Mouse (Mus musculus) left cerebral cortex, adult 6 months (tissue): Measurements from ENCODE around the gene Exosc3. TPM values are rescaled to one million over a fixed set of nuclear protein-coding genes. Genes with fewer than 3 reads are reported as not detected.

Experiments used
- long read RNA-seq, 2 experiments: library from polyadenylated mRNA; unstranded; transcript quantifications; one replicate each; pipeline ENCODE4 v2.0.0; 2019 to 2020
- polyA plus RNA-seq: library from polyadenylated mRNA; unstranded; fragments of <200 nt; fragmentation: Nextera tagmentation; gene quantifications from 2 replicates; pipeline ENCODE4 v1.2.3, GENCODE M21; 2021

Exosc3 gene
- 19.8 and 24.0 TPM in 2 replicates for polyA plus RNA-seq
- long read RNA-seq, experiment 1, transcript Exosc3-201 (4 exons, 1,077 nt): major isoform, 20 of 23 reads
- long read RNA-seq, experiment 1, partial matches to known transcripts: 0 of 23 reads
- long read RNA-seq, experiment 1, other reads (novel, unspliced or antisense): 3 of 23 reads
- long read RNA-seq, experiment 2, transcript Exosc3-201 (4 exons, 1,077 nt): major isoform, 27 of 31 reads
- long read RNA-seq, experiment 2, partial matches to known transcripts: 2 of 31 reads
- long read RNA-seq, experiment 2, other reads (novel, unspliced or antisense): 1 of 31 reads

DNA sequence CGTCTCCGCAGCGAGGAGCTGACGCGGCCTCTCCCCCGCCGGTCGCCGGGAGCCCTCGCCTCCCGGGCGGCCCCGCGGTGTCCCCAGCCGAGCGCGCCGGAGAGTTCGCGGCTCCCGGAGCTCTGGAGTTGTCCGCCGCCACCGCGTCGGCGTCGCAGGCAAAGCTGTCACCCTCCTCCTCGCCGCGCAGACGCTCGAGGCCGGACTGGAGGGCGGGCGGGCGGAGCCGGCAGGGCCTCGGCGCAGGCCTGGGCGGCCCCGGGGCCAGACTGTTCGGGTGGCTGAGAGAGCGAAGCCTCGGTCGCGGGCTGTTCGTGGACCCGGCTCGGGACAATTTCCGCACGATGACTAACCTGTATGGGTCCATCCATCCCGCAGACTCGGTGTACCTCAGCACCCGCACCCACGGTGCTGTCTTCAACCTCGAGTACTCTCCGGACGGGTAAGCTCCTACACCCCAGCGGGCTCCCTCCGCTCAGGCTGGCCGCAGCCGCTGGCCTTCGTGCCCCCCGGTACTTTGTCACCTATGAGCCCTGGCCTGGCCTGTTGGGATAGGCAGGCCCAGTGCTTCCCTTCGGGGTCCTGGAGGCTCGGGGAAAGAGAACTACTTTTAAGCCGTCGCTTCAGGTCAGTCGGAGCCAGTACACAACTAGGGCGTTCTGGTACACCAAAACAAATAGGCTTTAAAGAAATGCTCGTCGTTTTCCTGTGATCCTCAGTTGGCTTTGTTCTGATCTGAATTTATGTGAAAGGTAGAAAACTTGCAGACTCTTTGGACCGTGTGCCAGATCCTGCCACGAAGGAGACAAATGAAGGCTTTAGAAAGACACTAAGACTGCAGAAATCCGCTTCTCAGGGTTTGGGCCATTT is at the start of gene Exosc3:
Gene Exosc3 (minus strand): TSS at position 447 of the 870 bp plus-strand sequence.

DNA sequence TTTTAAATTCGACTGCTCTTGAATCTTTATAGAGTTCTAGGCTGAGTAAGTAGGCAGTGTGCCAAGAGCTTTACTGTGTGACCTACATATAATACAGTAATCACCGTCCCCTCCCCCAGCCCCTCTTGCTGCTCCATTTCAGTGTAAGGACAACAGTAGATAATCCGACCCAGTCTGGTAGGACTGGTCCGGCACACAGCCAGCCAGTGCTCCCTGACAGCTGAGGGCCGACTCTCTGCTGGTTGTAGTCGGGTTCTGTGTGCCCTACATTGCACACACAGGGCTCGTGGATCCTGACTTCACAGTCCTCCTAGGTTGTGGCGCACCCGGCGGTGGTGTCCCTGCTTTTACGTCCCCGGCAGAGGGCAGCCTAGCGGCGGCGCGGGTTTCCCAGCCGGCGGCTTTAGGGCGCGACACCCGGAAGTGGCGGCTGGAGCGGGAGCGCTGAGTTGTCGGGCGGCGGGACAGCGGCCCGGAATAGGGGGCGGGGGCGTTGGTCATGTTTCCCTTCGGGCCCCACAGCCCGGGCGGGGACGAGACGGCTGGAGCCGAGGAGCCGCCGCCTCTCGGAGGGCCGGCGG is 773 bp downstream of the Exosc3 start, which contains the start of gene Dcaf10:
Gene Dcaf10 (plus strand): TSS at position 433 of the 581 bp plus-strand sequence.

GRCm38 (mm10) chr4:45296662-45297564 is 45.6 kb downstream of the Exosc3 start, which contains the start of gene Trmt10b:
Gene Trmt10b (plus strand): TSS chr4:45297127.

Other genes with a start within 250 kb of the Exosc3 start
- 201 and 237 TPM in 2 replicates for gene Tomm5, start 234.6 kb downstream of the Exosc3 start, polyA plus RNA-seq
- 1.9 and 2.9 TPM in 2 replicates for gene Frmpd1, start 157.9 kb downstream of the Exosc3 start, polyA plus RNA-seq
- 12.7 and 20.7 TPM in 2 replicates for gene Trmt10b, start 45.6 kb downstream of the Exosc3 start, polyA plus RNA-seq
- 1.4 and 7.3 TPM in 2 replicates for gene Dcaf10, start 631 bp downstream of the Exosc3 start, polyA plus RNA-seq
- 47.2 and 53.3 TPM in 2 replicates for gene Slc25a51, start 66.0 kb upstream of the Exosc3 start, polyA plus RNA-seq
- 2.1 and 3.2 TPM in 2 replicates for gene Shb, start 189.7 kb upstream of the Exosc3 start, polyA plus RNA-seq